Comparison of ENCODE assay signal across 9 mouse cellular contexts in genomic region chr10:8968276-8968923, GRCm38 (mm10).
A peak's percentile ranks its signal among the peaks of the same experiment; 100 is the strongest.
DNase-seq lines count a peak whose midpoint lies in the region; ATAC-seq and TF ChIP-seq lines count a peak whose summit lies in the region.
"Had no signal": no experiment of that assay in that cellular context is flagged by ENCODE, and none has a peak within 500 bp of the region (broad histone marks: within the 10 kb centered on the region; RNA-seq: fewer than 3 reads in every experiment).

No protein-coding gene starts in this region.

- intact Hi-C loops in gastrocnemius, adult 2 months (cut with DNase I), result no loop called here

- H3K27me3 ChIP-seq in forebrain, postnatal 0 days (ENCODE audit: insufficient read depth, low read length), result no peaks in the 10 kb centered on the region
- H3K27me3 ChIP-seq in forebrain, embryonic 12.5 days, result no peaks in the 10 kb centered on the region
- H3K27me3 ChIP-seq in hindbrain, embryonic 15.5 days, result no peaks in the 10 kb centered on the region
- H3K27me3 ChIP-seq in limb, embryonic 15.5 days, result no peaks in the 10 kb centered on the region

- 58% methylated on average over 8 of the region's 8 CpGs for WGBS in forebrain, postnatal 0 days
- 66% methylated on average over 8 of the region's 8 CpGs for WGBS in forebrain, embryonic 12.5 days
- WGBS in hindbrain, embryonic 15.5 days, result 46% methylated on average over 8 of the region's 8 CpGs
- 27% methylated on average over 8 of the region's 8 CpGs for WGBS in limb, embryonic 15.5 days

- peak; percentile 20; the same call in 1 of the 2 replicates for ATAC-seq in forebrain, postnatal 0 days
- no peak for ATAC-seq in forebrain, embryonic 12.5 days (ENCODE audit: low FRiP score)
- ATAC-seq in hindbrain, embryonic 15.5 days (ENCODE audit: low FRiP score, low read depth), result peak; percentile 31; the same call in 1 of the 2 replicates
- peak; percentile 59; the same call in 1 of the 2 replicates for ATAC-seq in limb, embryonic 15.5 days (ENCODE audit: insufficient number of reproducible peaks, low FRiP score, low TSS enrichment, low read depth)

- H3K4me1 ChIP-seq in forebrain, postnatal 0 days (ENCODE audit: insufficient read depth), result no peaks in the 10 kb centered on the region
- peaks cover 13% of the 10 kb centered on the region; the same call in 1 of the 2 replicates for H3K4me1 ChIP-seq in forebrain, embryonic 12.5 days
- peaks cover 8% of the 10 kb centered on the region for H3K4me1 ChIP-seq in hindbrain, embryonic 15.5 days (replicated peaks)
- H3K4me1 ChIP-seq in limb, embryonic 15.5 days, result peaks cover 26% of the 10 kb centered on the region

- H3K9ac ChIP-seq in forebrain, postnatal 0 days, result no peak overlapping the region
- no peak overlapping the region for H3K9ac ChIP-seq in forebrain, embryonic 12.5 days
- H3K9ac ChIP-seq in hindbrain, embryonic 15.5 days, result no peak overlapping the region
- 0 out of 2 replicates have a peak overlapping the region, but pooled peaks have one; percentile 17 for H3K9ac ChIP-seq in limb, embryonic 15.5 days

- no peak overlapping the region for H3K4me2 ChIP-seq in forebrain, postnatal 0 days (ENCODE audit: low read depth)
- H3K4me2 ChIP-seq in forebrain, embryonic 12.5 days, result no peak overlapping the region
- H3K4me2 ChIP-seq in hindbrain, embryonic 15.5 days, result no peak overlapping the region
- H3K4me2 ChIP-seq in limb, embryonic 15.5 days, result no peak overlapping the region

- no peaks in the 10 kb centered on the region for H3K9me3 ChIP-seq in forebrain, postnatal 0 days (ENCODE audit: low read length)
- H3K9me3 ChIP-seq in forebrain, embryonic 12.5 days, result no peaks in the 10 kb centered on the region
- H3K9me3 ChIP-seq in hindbrain, embryonic 15.5 days, result no peaks in the 10 kb centered on the region
- H3K9me3 ChIP-seq in limb, embryonic 15.5 days, result no peaks in the 10 kb centered on the region
- H3K9me3 ChIP-seq: megakaryocyte, embryonic 14.5 days had no signal

- no peak overlapping the region for H3K27ac ChIP-seq in forebrain, postnatal 0 days (ENCODE audit: low read depth, low read length)
- H3K27ac ChIP-seq in forebrain, embryonic 12.5 days, result no peak overlapping the region
- H3K27ac ChIP-seq in gastrocnemius, adult 2 months, result peak overlapping the region; percentile 71
- 0 out of 2 replicates have a peak overlapping the region, but pooled peaks have one; percentile 18 for H3K27ac ChIP-seq in hindbrain, embryonic 15.5 days (replicated peaks)
- H3K27ac ChIP-seq in limb, embryonic 15.5 days, result peak overlapping the region; percentile 43; the same call in 1 of the 2 replicates

- no peak for TF ChIP-seq CTCF in forebrain, postnatal 0 days (IDR thresholded peaks at IDR 0.05; ENCODE audit: low read depth)
- no peak for TF ChIP-seq CTCF in gastrocnemius, adult 2 months (IDR thresholded peaks at IDR 0.05)

- no peak for DNase-seq in forebrain, postnatal 0 days
- peak; percentile 66 for DNase-seq in gastrocnemius, adult 2 months
- peak; percentile 60 for DNase-seq in skeletal muscle tissue, adult 2 months (ENCODE audit: low read depth, low spot score)
- DNase-seq in T-cell, adult 2 months (ENCODE audit: low spot score), result no peak
- DNase-seq in urinary bladder, postnatal 10 days (ENCODE audit: low spot score), result no peak

- no peaks in the 10 kb centered on the region for H3K36me3 ChIP-seq in forebrain, postnatal 0 days (ENCODE audit: insufficient read depth)
- no peaks in the 10 kb centered on the region for H3K36me3 ChIP-seq in forebrain, embryonic 12.5 days (replicated peaks)
- H3K36me3 ChIP-seq in hindbrain, embryonic 15.5 days, result no peaks in the 10 kb centered on the region
- H3K36me3 ChIP-seq in limb, embryonic 15.5 days, result no peaks in the 10 kb centered on the region

- no peak overlapping the region for H3K4me3 ChIP-seq in forebrain, postnatal 0 days (ENCODE audit: low read depth, low read length)
- no peak overlapping the region for H3K4me3 ChIP-seq in forebrain, embryonic 12.5 days (replicated peaks)
- H3K4me3 ChIP-seq in gastrocnemius, adult 2 months, result no peak overlapping the region
- no peak overlapping the region for H3K4me3 ChIP-seq in hindbrain, embryonic 15.5 days
- H3K4me3 ChIP-seq in limb, embryonic 15.5 days, result no peak overlapping the region
- H3K4me3 ChIP-seq: megakaryocyte, embryonic 14.5 days had no signal

Comparison
In these comparisons a context has a peak if more than half of its experiments do, and no peak if none do; other contexts are left out.
1. DNase-seq: peak in gastrocnemius, adult 2 months (single experiment) and skeletal muscle tissue, adult 2 months (single experiment); none in forebrain, postnatal 0 days (single experiment), T-cell, adult 2 months (single experiment) and urinary bladder, postnatal 10 days (single experiment).
2. H3K27ac ChIP-seq: peak in gastrocnemius, adult 2 months (single experiment), hindbrain, embryonic 15.5 days (single experiment) and limb, embryonic 15.5 days (single experiment); none in forebrain, postnatal 0 days (single experiment) and forebrain, embryonic 12.5 days (single experiment).